Mouse (Mus musculus): ENCODE measurements around the gene Flnb. TPM values are rescaled to one million over a fixed set of nuclear protein-coding genes. Genes with fewer than 3 reads are reported as not detected.

Flnb gene
- polyA plus RNA-seq, 1 experiment, result 9.8 TPM

- H3K27ac ChIP-seq (ENCODE audit: control insufficient read depth, insufficient read depth, low read depth, low read length), result no peak overlapping the region
- H3K27me3 ChIP-seq (ENCODE audit: control insufficient read depth, insufficient read depth, low read length), result no peaks in the 10 kb centered on the region
- H3K36me3 ChIP-seq (ENCODE audit: control insufficient read depth, insufficient read depth, low read length), result no peaks in the 10 kb centered on the region
- H3K4me3 ChIP-seq (ENCODE audit: control insufficient read depth, low read depth, low read length), result no peak overlapping the region
- H3K4me1 ChIP-seq (ENCODE audit: control insufficient read depth, insufficient read depth, low read length), result peaks cover 2% of the 10 kb centered on the region
- no peak for TF ChIP-seq CTCF (IDR thresholded peaks at IDR 0.05; ENCODE audit: control insufficient read depth, insufficient read depth, insufficient replicate concordance, low read depth, low read length)
- TF ChIP-seq POLR2A (IDR thresholded peaks at IDR 0.05; ENCODE audit: control insufficient read depth, low read depth, low read length), result no peak
Observed at GRCm38 (mm10) chr14:7809043-7809955, 8.5 kb upstream of the Flnb start.

DNA sequence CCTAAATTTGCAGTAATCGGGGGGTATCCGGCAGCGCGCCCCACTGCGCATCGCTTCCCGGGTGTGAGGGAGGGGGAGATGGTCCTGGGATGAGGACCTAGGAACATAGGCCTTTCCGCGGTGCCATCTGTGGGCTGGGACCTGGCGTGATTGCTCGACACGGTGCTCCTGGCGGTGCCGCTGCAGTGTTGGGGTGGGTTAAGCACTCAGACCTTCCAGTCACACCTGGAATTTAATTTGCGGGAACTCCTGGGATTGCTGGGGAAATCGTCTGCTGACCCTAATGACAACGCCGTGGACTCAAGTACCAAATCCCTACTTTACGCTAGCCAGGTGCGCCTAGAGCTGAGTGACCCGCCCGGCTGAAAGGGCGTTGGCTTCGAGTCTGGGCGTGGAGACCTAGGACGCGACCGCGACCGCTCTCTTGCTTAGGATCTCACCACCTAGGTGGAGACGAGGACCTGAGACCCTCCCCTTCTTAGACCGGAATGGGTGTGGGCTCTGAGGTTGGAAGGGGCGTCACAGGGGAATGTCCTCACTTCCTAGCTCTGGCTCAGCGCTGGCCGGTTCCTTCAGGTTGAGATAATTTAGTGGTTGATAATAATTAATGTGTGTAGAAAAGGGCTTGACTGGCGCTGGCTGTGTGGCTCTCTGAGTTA, 835 bp downstream of the Flnb start:
- H3K4me1 ChIP-seq (ENCODE audit: control insufficient read depth, insufficient read depth, low read length), result peaks cover 10% of the 10 kb centered on the region

GRCm38 (mm10) chr14:7819446-7819845, 1.7 kb downstream of the Flnb start:
- H3K4me1 ChIP-seq (ENCODE audit: control insufficient read depth, insufficient read depth, low read length), result peaks cover 10% of the 10 kb centered on the region
- H3K4me3 ChIP-seq (ENCODE audit: control insufficient read depth, low read depth, low read length), result no peak overlapping the region
- H3K36me3 ChIP-seq (ENCODE audit: control insufficient read depth, insufficient read depth, low read length), result no peaks in the 10 kb centered on the region
- no peaks in the 10 kb centered on the region for H3K27me3 ChIP-seq (ENCODE audit: control insufficient read depth, insufficient read depth, low read length)
- TF ChIP-seq POLR2A (IDR thresholded peaks at IDR 0.05; ENCODE audit: control insufficient read depth, low read depth, low read length) (no peak), CTCF (IDR thresholded peaks at IDR 0.05; ENCODE audit: control insufficient read depth, insufficient read depth, insufficient replicate concordance, low read depth, low read length) (no peak)
- no peak overlapping the region for H3K27ac ChIP-seq (ENCODE audit: control insufficient read depth, insufficient read depth, low read depth, low read length)

More for the DNA sequence above, 835 bp downstream of the Flnb start:
- no peaks in the 10 kb centered on the region for H3K27me3 ChIP-seq (ENCODE audit: control insufficient read depth, insufficient read depth, low read length)
- no peak overlapping the region for H3K27ac ChIP-seq (ENCODE audit: control insufficient read depth, insufficient read depth, low read depth, low read length)
- TF ChIP-seq POLR2A (IDR thresholded peaks at IDR 0.05; ENCODE audit: control insufficient read depth, low read depth, low read length) (no peak), CTCF (IDR thresholded peaks at IDR 0.05; ENCODE audit: control insufficient read depth, insufficient read depth, insufficient replicate concordance, low read depth, low read length) (no peak)
- H3K36me3 ChIP-seq (ENCODE audit: control insufficient read depth, insufficient read depth, low read length), result no peaks in the 10 kb centered on the region
- peak overlapping the region; percentile 44 for H3K4me3 ChIP-seq (ENCODE audit: control insufficient read depth, low read depth, low read length)

DNA sequence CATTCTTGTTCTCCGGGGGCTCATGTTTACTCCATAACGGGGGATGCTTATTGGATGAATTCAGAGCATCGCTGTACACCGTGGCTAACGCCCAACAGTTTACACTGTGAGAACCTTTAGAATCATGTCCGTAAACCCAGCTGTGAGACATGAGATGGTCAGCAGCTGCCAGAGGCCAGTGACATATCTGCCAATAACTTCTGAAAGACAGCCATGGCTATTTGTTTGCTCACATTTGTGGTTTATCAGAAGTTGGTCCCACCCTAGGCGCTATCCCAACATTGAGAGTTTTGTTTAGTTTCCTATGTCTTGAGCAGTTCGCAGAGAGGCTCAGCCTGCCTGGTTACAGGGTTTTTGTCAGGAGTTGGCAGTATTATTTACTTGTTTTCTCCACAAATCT, 3.6 kb downstream of the Flnb start:
- no peaks in the 10 kb centered on the region for H3K36me3 ChIP-seq (ENCODE audit: control insufficient read depth, insufficient read depth, low read length)
- TF ChIP-seq POLR2A (IDR thresholded peaks at IDR 0.05; ENCODE audit: control insufficient read depth, low read depth, low read length) (no peak), CTCF (IDR thresholded peaks at IDR 0.05; ENCODE audit: control insufficient read depth, insufficient read depth, insufficient replicate concordance, low read depth, low read length) (no peak)
- no peak overlapping the region for H3K27ac ChIP-seq (ENCODE audit: control insufficient read depth, insufficient read depth, low read depth, low read length)
- peaks cover 10% of the 10 kb centered on the region for H3K4me1 ChIP-seq (ENCODE audit: control insufficient read depth, insufficient read depth, low read length)
- H3K4me3 ChIP-seq (ENCODE audit: control insufficient read depth, low read depth, low read length), result no peak overlapping the region
- H3K27me3 ChIP-seq (ENCODE audit: control insufficient read depth, insufficient read depth, low read length), result no peaks in the 10 kb centered on the region

DNA sequence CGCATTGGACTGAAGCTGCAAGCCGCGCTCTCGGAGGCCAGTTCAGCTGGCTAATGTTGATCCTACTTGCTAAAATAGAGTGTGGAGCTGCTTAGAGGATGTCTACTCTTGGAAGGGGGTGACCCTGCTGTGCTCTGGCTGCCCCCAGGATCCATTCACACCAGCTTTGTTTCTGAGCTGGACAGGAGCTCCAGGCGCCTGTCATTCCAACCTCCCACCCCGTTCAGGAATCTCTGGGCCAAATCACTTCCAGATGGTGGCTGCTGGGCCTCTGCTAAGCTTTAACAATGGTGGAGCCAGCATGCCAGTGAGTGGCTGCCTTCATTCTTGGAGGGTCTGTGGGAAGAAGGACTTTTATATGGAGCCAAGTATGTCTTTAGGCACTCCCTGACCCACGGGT, 4.9 kb downstream of the Flnb start:
- Histone ChIP-seq H3K4me3 (ENCODE audit: control insufficient read depth, low read depth, low read length) (no peak overlapping the region), H3K36me3 (ENCODE audit: control insufficient read depth, insufficient read depth, low read length) (no peaks in the 10 kb centered on the region), H3K4me1 (ENCODE audit: control insufficient read depth, insufficient read depth, low read length) (peaks cover 9% of the 10 kb centered on the region), H3K27me3 (ENCODE audit: control insufficient read depth, insufficient read depth, low read length) (no peaks in the 10 kb centered on the region), H3K27ac (ENCODE audit: control insufficient read depth, insufficient read depth, low read depth, low read length) (no peak overlapping the region)
- TF ChIP-seq CTCF (IDR thresholded peaks at IDR 0.05; ENCODE audit: control insufficient read depth, insufficient read depth, insufficient replicate concordance, low read depth, low read length), result no peak
- TF ChIP-seq POLR2A (IDR thresholded peaks at IDR 0.05; ENCODE audit: control insufficient read depth, low read depth, low read length), result no peak

GRCm38 (mm10) chr14:7824651-7825268, 7.0 kb downstream of the Flnb start:
- Histone ChIP-seq H3K27me3 (ENCODE audit: control insufficient read depth, insufficient read depth, low read length) (no peaks in the 10 kb centered on the region), H3K4me3 (ENCODE audit: control insufficient read depth, low read depth, low read length) (no peak overlapping the region), H3K27ac (ENCODE audit: control insufficient read depth, insufficient read depth, low read depth, low read length) (no peak overlapping the region), H3K4me1 (ENCODE audit: control insufficient read depth, insufficient read depth, low read length) (no peaks in the 10 kb centered on the region), H3K36me3 (ENCODE audit: control insufficient read depth, insufficient read depth, low read length) (no peaks in the 10 kb centered on the region)
- TF ChIP-seq POLR2A (IDR thresholded peaks at IDR 0.05; ENCODE audit: control insufficient read depth, low read depth, low read length), result no peak
- no peak for TF ChIP-seq CTCF (IDR thresholded peaks at IDR 0.05; ENCODE audit: control insufficient read depth, insufficient read depth, insufficient replicate concordance, low read depth, low read length)
